Mouse (Mus musculus) naive thymus-derived CD4-positive, alpha-beta T cell, adult 2 months (primary cell): ENCODE data around the gene Hmgcs1.
A peak's percentile ranks its signal among the peaks of the same experiment; 100 is the strongest.

Experiments used
- DNase-seq: peaks from one replicate; pipeline ENCODE4 v3.0.0-alpha.2; 2011; ENCODE audit warnings: low read depth

Hmgcs1 gene

DNA sequence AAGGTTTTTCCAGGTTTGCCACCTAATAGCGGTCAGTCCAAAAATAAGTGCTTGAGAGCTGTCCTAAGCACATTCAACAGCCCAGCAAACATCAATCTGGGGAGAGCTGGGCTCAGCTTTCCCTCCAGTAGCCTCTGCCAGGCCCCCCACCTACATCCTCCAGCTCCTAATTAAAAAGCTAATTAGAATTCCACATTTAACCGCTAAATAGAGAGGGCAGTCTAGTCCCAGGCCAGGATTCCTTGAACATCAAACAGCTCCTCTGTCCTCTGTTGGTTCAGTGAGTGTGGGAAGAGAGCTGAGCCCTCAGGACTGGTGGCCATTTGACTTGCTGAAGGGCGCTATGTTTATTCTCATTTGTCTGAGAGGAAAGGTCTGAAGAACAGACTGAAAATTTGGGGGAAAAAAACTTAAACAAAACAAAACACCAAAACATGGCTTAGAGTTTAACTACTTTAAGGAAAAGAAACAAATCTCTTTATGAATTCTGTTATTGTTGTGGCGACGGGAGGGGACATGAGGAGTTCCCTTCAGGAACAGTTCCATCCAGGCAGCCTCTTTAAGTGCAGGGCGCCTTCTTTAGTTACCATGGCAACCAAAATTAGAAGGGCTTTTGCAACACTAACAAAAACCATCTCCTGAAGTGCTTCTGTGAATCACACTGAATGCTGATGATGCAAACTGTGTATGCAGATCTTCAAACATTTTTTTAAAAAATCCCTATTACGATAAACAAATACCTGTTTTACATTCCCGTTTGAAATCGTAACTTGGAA, 63.9 kb downstream of the Hmgcs1 start:
- DNase-seq: no peak

DNA sequence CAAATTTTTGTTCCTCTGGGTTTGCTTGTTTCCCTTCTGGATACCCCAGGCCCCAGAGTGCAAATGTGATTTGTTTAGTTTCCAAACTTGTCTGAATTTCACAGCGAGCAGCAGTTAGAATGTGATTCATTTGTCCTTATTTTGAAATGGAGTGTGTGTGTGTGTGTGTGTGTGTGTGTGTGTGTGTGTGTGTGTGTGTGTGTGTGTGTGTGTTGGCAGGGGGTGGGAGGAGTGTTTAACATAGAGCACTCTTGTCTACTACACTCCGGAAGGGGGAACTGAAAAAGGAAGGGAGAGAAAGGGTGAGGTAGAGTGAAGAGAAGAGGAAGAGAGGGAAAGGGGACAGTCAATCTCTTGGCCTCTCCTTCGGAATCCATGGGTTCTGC, 64.4 kb downstream of the Hmgcs1 start:
- DNase-seq: peak; percentile 25

DNA sequence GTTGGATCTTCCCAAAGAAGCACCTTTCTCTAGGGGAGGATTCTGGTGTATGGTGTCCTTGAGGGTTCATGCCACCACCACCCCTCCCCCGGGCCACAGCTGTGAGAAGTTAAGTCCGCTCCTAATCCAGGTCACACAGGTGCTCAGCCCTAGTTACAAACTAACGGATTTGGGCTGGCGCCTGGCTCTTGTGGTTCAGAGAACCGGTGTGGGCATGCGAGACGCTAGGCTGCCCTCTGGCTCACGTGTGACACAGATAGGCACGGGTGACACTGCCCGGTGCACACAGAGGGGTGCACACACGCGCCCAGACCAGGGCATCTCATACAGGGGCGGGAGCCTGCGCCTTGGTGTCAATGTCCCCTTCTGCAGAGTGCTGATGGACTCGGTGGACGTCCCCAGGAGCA, 65.0 kb downstream of the Hmgcs1 start:
- DNase-seq: peak; percentile 36

DNA sequence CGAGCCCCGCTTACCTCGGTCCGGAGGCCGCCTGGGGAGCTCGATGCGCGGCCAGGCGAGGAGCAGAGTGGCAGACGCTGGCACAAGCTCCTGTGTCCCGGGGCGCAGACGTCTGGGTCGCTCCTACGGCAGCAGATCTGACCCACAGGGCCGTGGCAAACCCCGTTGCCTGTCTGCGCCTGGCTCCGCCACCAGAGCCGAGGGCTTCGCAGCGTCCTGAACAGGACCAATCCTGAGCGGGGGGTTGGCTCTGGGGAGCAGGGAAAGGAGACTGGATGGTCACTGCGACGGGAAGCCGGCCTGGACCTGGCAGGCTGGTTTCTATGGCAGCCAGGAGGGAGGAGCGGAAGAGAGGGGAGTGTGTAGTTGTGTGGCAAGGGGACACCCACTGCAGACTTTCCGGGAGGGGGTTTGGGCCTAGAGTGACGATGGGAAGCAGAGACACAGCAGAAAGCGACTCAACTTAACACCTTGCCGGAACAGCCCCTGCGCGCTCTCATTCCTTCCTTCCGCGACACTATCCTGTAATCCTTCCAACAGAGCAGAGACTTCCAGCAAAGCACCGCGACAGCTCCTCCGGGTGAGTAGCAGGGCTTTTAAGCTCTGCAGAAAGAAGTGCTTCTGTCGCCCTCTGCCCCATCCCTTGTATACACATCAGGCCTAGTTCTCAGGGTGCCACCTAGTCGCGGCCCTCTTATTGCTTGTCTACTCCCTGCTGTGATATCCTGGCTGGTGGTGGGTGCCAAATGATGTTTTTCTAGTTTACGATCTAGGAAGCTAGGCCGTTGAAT, 65.7 kb downstream of the Hmgcs1 start, which contains the start of gene Nim1k:
Nim1k (minus strand) TSS at position 202 of the 791 bp plus-strand sequence.
- DNase-seq: peak; percentile 71

- peak; percentile 5 for DNase-seq
These were observed 66.7 kb downstream of the Hmgcs1 start for GRCm38 (mm10) chr13:119756831-119757230.
